In the genomic region with DNA sequence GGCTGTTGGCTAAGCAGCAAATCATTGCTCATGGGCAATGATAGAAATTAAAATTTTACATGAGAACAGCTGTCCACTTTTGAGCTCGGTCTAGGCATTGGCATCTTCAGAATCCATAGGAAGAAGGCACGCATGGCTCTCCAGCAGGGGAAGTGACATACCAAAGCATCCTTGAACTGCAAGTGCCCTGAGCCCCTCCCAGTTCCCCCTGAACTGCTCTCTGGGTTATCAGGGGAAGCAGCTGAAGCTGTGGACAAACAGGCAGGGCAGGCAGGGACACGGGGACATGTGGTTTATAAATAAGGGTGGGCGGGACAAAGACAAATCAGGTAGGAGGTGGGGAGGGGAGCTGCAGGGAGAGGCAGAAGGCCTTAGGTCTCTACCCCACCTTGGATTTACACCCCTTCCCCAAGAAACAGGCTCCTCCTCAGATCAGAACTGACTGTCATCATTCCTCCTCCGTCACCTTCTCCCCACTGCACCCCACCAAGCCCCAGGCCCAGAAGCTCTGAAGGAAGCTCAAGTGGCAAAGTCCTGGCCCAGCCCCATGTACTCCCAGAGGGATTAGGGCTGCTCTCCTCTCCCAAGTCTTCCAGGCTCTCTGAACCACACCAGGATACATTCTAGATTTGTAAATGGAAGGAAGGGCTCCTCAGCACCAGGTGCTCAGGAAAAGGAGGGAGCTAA, we compare ENCODE assay signal across 21 mouse cellular contexts. TPM values are rescaled to one million over a fixed set of nuclear protein-coding genes. Genes with fewer than 3 reads are reported as not detected.
DNase-seq lines count a peak whose midpoint lies in the region; ATAC-seq lines count a peak whose summit lies in the region.
"Had no signal": no experiment of that assay in that cellular context is flagged by ENCODE, and none has a peak within 500 bp of the region (broad histone marks: within the 10 kb centered on the region; RNA-seq: fewer than 3 reads in every experiment).

No protein-coding gene starts in this region.

- no peaks in the 10 kb centered on the region for H3K9me3 ChIP-seq in heart, embryonic 12.5 days (replicated peaks)
- no peaks in the 10 kb centered on the region for H3K9me3 ChIP-seq in intestine, embryonic 16.5 days (ENCODE audit: control insufficient read depth, low read length)
- no peaks in the 10 kb centered on the region for H3K9me3 ChIP-seq in hindbrain, embryonic 14.5 days (ENCODE audit: control insufficient read depth, low read length)
- H3K9me3 ChIP-seq: limb, embryonic 15.5 days; midbrain, embryonic 15.5 days; neural tube, embryonic 13.5 days had no signal

- no peak overlapping the region for H3K4me3 ChIP-seq in heart, embryonic 12.5 days
- H3K4me3 ChIP-seq in intestine, embryonic 16.5 days (ENCODE audit: low read length): no peak overlapping the region
- no peak overlapping the region for H3K4me3 ChIP-seq in hindbrain, embryonic 14.5 days (replicated peaks; ENCODE audit: low read length)
- H3K4me3 ChIP-seq: left cerebral cortex, adult 2 months; limb, embryonic 15.5 days; midbrain, embryonic 15.5 days; neural tube, embryonic 13.5 days had no signal

- ATAC-seq in heart, embryonic 12.5 days (ENCODE audit: insufficient number of reproducible peaks, low FRiP score): no peak
- peak; percentile 21 for ATAC-seq in intestine, embryonic 16.5 days
- peak; percentile 60 for ATAC-seq in megakaryocyte-erythroid progenitor cell, adult 5-6 weeks (replicated peaks; ENCODE audit: low FRiP score, low TSS enrichment, poor library complexity, severe bottlenecking)
- ATAC-seq in hindbrain, embryonic 14.5 days (ENCODE audit: low FRiP score): no peak
- ATAC-seq: inflammation-experienced regulatory T-cells, adult 6 months; midbrain, embryonic 15.5 days had no signal

- H3K4me2 ChIP-seq in heart, embryonic 12.5 days: no peak overlapping the region
- H3K4me2 ChIP-seq in intestine, embryonic 16.5 days (ENCODE audit: low read depth, low read length): no peak overlapping the region
- no peak overlapping the region for H3K4me2 ChIP-seq in hindbrain, embryonic 14.5 days (replicated peaks)
- H3K4me2 ChIP-seq: limb, embryonic 15.5 days; midbrain, embryonic 15.5 days; neural tube, embryonic 13.5 days had no signal

- WGBS in heart, embryonic 12.5 days: 20% methylated on average over 5 of the region's 5 CpGs
- 27% methylated on average over 5 of the region's 5 CpGs for WGBS in intestine, embryonic 16.5 days
- WGBS in hindbrain, embryonic 14.5 days: 65% methylated on average over 5 of the region's 5 CpGs

- peaks cover 15% of the 10 kb centered on the region for H3K27me3 ChIP-seq in heart, embryonic 12.5 days (replicated peaks)
- no peaks in the 10 kb centered on the region for H3K27me3 ChIP-seq in intestine, embryonic 16.5 days (replicated peaks; ENCODE audit: control insufficient read depth, insufficient read depth, low read length)
- H3K27me3 ChIP-seq in hindbrain, embryonic 14.5 days (ENCODE audit: control insufficient read depth, insufficient read depth, low read length): no peaks in the 10 kb centered on the region
- H3K27me3 ChIP-seq: limb, embryonic 15.5 days; midbrain, embryonic 15.5 days; neural tube, embryonic 13.5 days had no signal

- no peak overlapping the region for H3K27ac ChIP-seq in heart, embryonic 12.5 days (ENCODE audit: poor library complexity, severe bottlenecking)
- no peak overlapping the region for H3K27ac ChIP-seq in intestine, embryonic 16.5 days (ENCODE audit: low read length)
- no peak overlapping the region for H3K27ac ChIP-seq in hindbrain, embryonic 14.5 days
- H3K27ac ChIP-seq: left cerebral cortex, adult 2 months; limb, embryonic 15.5 days; midbrain, embryonic 15.5 days; neural tube, embryonic 13.5 days had no signal

- H3K9ac ChIP-seq in heart, embryonic 12.5 days: no peak overlapping the region
- no peak overlapping the region for H3K9ac ChIP-seq in intestine, embryonic 16.5 days (ENCODE audit: low read depth, low read length)
- H3K9ac ChIP-seq in hindbrain, embryonic 14.5 days: no peak overlapping the region
- H3K9ac ChIP-seq: limb, embryonic 15.5 days; midbrain, embryonic 15.5 days; neural tube, embryonic 13.5 days had no signal

- peaks cover 12% of the 10 kb centered on the region for H3K4me1 ChIP-seq in heart, embryonic 12.5 days (replicated peaks)
- peaks cover 16% of the 10 kb centered on the region for H3K4me1 ChIP-seq in intestine, embryonic 16.5 days (ENCODE audit: control insufficient read depth, insufficient read depth, low read length)
- H3K4me1 ChIP-seq in hindbrain, embryonic 14.5 days (replicated peaks; ENCODE audit: control insufficient read depth, insufficient read depth, low read length): no peaks in the 10 kb centered on the region
- H3K4me1 ChIP-seq: limb, embryonic 15.5 days; midbrain, embryonic 15.5 days had no signal

- no peaks in the 10 kb centered on the region for H3K36me3 ChIP-seq in heart, embryonic 12.5 days
- H3K36me3 ChIP-seq in intestine, embryonic 16.5 days (ENCODE audit: control insufficient read depth, insufficient read depth, low read length): no peaks in the 10 kb centered on the region
- no peaks in the 10 kb centered on the region for H3K36me3 ChIP-seq in hindbrain, embryonic 14.5 days (replicated peaks; ENCODE audit: control insufficient read depth, insufficient read depth)
- H3K36me3 ChIP-seq: limb, embryonic 15.5 days; midbrain, embryonic 15.5 days; neural tube, embryonic 13.5 days had no signal

- DNase-seq in heart, adult 11 months: peak; percentile 99
- DNase-seq in spleen, postnatal 36 days (ENCODE audit: low spot score in 2 of 2): peak; percentile 39 to 59
- DNase-seq in spleen, postnatal 14 days (ENCODE audit: low spot score in 2 of 2): no peak
- DNase-seq in natural killer cell, adult 2 months (ENCODE audit: low spot score in 2 of 2): no peak
- no peak for DNase-seq in hindbrain, embryonic 14.5 days (ENCODE audit: low spot score)
- DNase-seq: adrenal gland, postnatal 36 days; B cell, adult 2 months; cerebellum, adult 2 months; kidney, postnatal 4 days; retina, postnatal 1 day; thymus, postnatal 25 days had no signal

RNA-seq across cellular contexts. Expression of a gene that starts 19.9 kb away (rescaled TPM):
- polyA plus RNA-seq in heart, embryonic 12.5 days (2016; fragmentation: Nextera tagmentation; extraction: Ambion mirVana): 23.0 and 23.5 TPM in 2 replicates
- 21.8 and 23.2 TPM in 2 replicates for polyA plus RNA-seq in intestine, embryonic 16.5 days (2015; fragmentation: Nextera tagmentation; extraction: Ambion mirVana)
- 441 and 451 TPM in 2 replicates for total RNA-seq in megakaryocyte-erythroid progenitor cell, adult 5-6 weeks (2014; fragmentation: Nextera tagmentation)
- 409 and 437 TPM in 2 replicates for total RNA-seq in megakaryocyte-erythroid progenitor cell, adult 5-6 weeks (2017)
- 3.6 and 6.5 TPM in 2 replicates for polyA plus RNA-seq in hindbrain, embryonic 14.5 days (2014; fragmentation: Nextera tagmentation; extraction: Ambion mirVana)
- polyA plus RNA-seq: inflammation-experienced regulatory T-cells, adult 6 months had no signal

RNA-seq across cellular contexts. Expression of a gene that starts 19.9 kb away (rescaled TPM):
- not detected in 2 replicates for polyA plus RNA-seq in heart, embryonic 12.5 days (2016; fragmentation: Nextera tagmentation; extraction: Ambion mirVana)
- polyA plus RNA-seq in intestine, embryonic 16.5 days (2015; fragmentation: Nextera tagmentation; extraction: Ambion mirVana): 0.32 and 0.46 TPM in 2 replicates
- not detected in 2 replicates for total RNA-seq in megakaryocyte-erythroid progenitor cell, adult 5-6 weeks (2014; fragmentation: Nextera tagmentation)
- total RNA-seq in megakaryocyte-erythroid progenitor cell, adult 5-6 weeks (2017): not detected in 2 replicates
- polyA plus RNA-seq in hindbrain, embryonic 14.5 days (2014; fragmentation: Nextera tagmentation; extraction: Ambion mirVana): not detected in 2 replicates
- total RNA-seq: adrenal gland, postnatal 36 days; ES-E14; heart, postnatal 10 days; left cerebral cortex, adult 2 months had no signal
- polyA plus RNA-seq: cerebellum, adult 2 months; inflammation-experienced regulatory T-cells, adult 6 months; limb, embryonic 15.5 days; midbrain, embryonic 15.5 days; neural tube, embryonic 13.5 days had no signal

Comparison
In these comparisons a context has a peak if more than half of its experiments do, and no peak if none do; other contexts are left out.
1. DNase-seq: peak in heart, adult 11 months (single experiment) and spleen, postnatal 36 days (2 of 2); none in spleen, postnatal 14 days (0 of 2), natural killer cell, adult 2 months (0 of 2) and hindbrain, embryonic 14.5 days (single experiment).
2. ATAC-seq: peak in intestine, embryonic 16.5 days (single experiment) and megakaryocyte-erythroid progenitor cell, adult 5-6 weeks (single experiment); none in heart, embryonic 12.5 days (single experiment) and hindbrain, embryonic 14.5 days (single experiment).